Mouse (Mus musculus) bone marrow macrophage, adult 2 months (primary cell): ENCODE results near the gene St3gal6.
"Not testable (repeated sequence)": the region's sequence is repeated elsewhere in the genome, so short reads cannot be mapped to it uniquely, and the experiment has no call there.

Source experiments
- CTCF ChIP-seq: IDR thresholded peaks from 2 replicates; pipeline ENCODE4 v1.5.1; 2012; ENCODE audit warnings: low read depth, mild to moderate bottlenecking, low read length, moderate library complexity
- POLR2A ChIP-seq: IDR thresholded peaks from 2 replicates; pipeline ENCODE4 v1.6.1; 2012; ENCODE audit warnings: mild to moderate bottlenecking, low read depth, low read length, borderline replicate concordance

GRCm38 (mm10) chr16:58459966-58460365 lies 64.1 kb downstream of the St3gal6 start:
- TF ChIP-seq POLR2A, CTCF: not testable (repeated sequence)
